Mouse (Mus musculus): Measurements from ENCODE around the gene Prdm2.

The Prdm2 gene

GRCm38 (mm10) chr4:143154571-143154970, 58.2 kb downstream of the Prdm2 start:
- no peak for DNase-seq (ENCODE audit: low spot score)

DNA sequence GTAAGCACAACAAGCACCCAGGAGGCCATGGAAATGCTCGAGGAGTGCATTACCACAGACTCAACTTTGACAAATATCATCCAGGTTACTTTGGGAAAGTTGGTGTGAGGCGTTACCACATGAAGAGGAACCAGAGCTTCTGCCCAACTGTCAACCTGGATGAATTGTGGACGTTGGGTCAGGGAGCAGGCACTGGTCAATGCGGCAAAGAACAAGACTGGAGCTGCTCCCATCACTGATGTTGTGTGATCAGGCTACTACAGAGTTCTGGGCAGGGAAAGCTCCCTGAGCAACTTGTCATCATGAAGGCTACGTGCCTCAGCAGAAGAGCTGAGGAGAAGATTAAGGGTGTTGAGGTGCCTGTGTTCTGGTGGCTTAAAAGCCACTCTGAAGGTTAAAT, 60.2 kb downstream of the Prdm2 start:
- DNase-seq (ENCODE audit: low spot score), result peak; percentile 31

DNA sequence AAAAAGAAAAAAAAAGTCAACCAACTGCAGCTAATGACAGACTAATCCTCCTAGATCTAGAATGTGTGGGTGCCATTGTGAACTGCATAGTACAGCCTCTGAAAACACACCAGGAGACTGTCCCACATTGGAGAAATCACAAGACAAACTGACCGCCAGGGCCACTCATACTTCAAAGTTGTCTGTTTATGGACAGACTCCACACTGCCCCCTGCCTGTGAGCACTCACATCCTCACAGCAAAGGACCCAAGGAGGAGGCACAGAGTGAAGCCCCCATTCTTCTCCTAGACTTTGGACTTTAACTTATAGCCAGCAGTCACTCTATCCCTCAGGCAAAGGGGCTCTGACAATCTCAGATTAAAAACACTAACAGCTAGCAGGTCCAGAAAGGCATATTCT, 61.5 kb downstream of the Prdm2 start:
- DNase-seq (ENCODE audit: low spot score), result peak; percentile 65

- no peak for DNase-seq (ENCODE audit: low spot score)
These were observed 65.1 kb downstream of the Prdm2 start for GRCm38 (mm10) chr4:143147666-143148065.

GRCm38 (mm10) chr4:143143615-143144014, 69.2 kb downstream of the Prdm2 start:
- DNase-seq (ENCODE audit: low spot score), result no peak

GRCm38 (mm10) chr4:143141645-143142259, 71.0 kb downstream of the Prdm2 start:
- DNase-seq (ENCODE audit: low spot score), result no peak

- no peak for DNase-seq (ENCODE audit: low spot score)
These were observed 71.9 kb downstream of the Prdm2 start for GRCm38 (mm10) chr4:143140940-143141339.

GRCm38 (mm10) chr4:143132433-143132832, 80.4 kb downstream of the Prdm2 start:
- DNase-seq (ENCODE audit: low spot score), result no peak

DNA sequence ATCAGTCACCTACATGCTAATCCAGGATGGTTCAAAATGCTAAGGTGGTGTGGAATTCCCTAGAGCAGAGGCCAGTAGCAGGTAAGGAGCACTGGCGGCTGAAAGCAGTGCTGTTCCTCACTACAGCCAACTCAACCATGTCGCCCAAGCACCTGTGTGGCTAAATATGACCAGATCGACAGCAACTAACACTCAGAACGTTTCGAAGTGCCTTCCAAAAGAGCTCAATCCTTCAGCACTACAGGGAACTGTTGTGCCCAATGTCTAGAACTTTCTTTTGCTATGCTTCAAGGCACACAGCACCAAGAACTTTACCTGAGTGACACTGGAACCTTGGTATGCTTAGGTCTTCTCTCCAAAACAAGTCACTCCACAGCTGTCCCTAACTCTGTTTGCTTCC, 82.4 kb downstream of the Prdm2 start:
- DNase-seq (ENCODE audit: low spot score), result no peak

DNA sequence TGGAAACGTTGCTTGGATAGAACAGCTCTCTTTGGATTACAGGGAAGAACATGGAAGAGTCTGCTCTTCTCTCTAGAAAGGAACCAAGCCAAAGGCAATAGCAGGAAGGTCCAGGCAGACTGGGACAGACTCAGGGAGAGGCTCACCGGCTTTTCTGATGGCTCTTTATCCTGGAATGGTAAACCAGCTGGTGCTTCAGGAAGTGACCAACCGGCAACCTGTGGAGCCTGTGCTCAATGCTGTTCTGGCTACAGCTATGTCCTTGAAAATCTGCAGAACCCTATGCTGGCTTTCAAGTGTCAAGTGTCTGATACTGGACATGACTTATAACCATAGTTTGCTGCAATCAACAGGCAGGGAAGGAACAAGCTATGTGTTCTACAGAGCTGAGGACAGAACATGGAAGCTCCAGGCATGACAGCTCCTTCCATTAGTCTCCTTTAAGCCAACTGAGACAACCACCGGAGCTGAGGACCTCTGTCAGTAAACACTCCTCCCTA, 83.5 kb downstream of the Prdm2 start:
- no peak for DNase-seq (ENCODE audit: low spot score)

DNA sequence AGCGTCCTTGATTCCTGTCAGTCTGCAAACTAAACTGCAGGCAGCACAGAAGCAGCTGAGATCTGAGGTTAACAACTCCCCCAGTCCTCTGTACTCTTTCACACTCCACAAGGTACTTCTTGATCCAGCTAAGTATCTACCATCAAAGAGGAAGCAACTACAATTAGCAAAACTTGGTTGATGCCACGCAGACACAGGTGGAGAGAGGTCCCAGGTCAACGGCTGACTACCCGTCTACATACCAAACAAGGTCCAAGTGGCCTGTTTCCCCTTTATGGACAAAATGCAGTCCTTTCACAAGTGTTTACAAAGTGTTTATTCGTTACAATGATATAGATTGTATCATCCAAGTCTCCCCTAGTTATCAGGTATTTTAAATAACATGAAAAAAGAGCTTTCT, 85.6 kb downstream of the Prdm2 start:
- no peak for DNase-seq (ENCODE audit: low spot score)

- no peak for DNase-seq (ENCODE audit: low spot score)
These were observed 86.3 kb downstream of the Prdm2 start for GRCm38 (mm10) chr4:143126476-143126875.

DNA sequence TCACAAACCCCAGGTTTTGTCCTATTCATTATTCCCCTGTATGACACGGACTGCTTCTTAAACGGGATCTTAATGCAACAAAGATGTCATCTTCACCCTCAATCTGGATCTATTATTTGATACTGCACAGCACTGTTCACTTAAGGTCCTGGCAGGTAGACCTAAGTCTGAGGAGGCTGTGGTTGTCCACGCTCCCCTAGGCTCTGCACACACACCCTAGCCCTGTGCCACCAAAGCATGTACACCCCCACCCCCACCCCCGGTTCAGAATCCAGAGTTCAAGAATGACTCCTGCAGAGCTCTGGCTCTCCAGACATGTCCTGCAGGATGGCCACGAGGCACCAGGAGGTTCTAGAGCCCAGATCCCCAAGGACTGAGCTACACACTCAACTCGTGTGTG, 87.5 kb downstream of the Prdm2 start:
- DNase-seq (ENCODE audit: low spot score), result no peak

DNA sequence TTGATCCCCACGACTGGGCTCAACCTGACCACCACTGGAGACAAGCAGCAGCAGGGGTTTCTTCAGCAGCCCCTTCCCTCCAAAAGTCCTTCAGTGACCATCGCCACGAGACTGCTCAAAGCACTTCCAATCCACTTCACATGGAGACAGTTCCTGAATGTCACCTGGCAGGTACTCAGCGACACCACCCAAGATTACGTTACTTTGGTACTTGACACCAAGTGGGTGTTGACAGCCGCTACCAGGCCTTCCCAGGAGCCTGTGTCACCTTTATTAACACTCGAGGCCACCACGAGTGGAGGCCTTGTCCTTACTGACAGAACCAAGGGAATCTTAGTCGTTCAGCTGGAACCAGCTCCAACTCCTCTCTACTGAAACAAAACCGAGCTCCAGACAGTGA, 89.8 kb downstream of the Prdm2 start:
- no peak for DNase-seq (ENCODE audit: low spot score)

GRCm38 (mm10) chr4:143121174-143121573, 91.6 kb downstream of the Prdm2 start:
- peak; percentile 26 for DNase-seq (ENCODE audit: low spot score)

GRCm38 (mm10) chr4:143120008-143120407, 92.8 kb downstream of the Prdm2 start:
- DNase-seq (ENCODE audit: low spot score), result no peak

DNA sequence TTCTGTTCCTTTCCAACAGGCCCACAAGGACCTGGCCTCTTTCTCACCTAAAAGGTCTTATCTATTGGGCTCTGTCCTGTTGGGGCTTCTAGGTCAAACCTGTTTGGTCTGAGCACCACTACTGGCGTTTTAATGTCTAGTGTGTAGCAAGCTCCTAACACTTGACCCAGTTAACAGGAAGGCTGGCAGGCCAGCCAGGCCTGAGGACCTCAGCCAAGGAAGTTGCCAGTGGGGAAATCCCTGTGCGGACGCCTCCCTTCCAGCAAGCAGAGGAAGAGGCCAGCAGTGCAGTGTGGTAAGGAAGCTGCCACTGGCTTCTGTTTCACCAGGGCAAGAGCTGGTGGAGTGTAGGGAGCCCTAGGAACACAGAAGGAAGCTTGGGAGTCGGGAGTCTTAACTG, 94.0 kb downstream of the Prdm2 start:
- DNase-seq (ENCODE audit: low spot score), result no peak

DNA sequence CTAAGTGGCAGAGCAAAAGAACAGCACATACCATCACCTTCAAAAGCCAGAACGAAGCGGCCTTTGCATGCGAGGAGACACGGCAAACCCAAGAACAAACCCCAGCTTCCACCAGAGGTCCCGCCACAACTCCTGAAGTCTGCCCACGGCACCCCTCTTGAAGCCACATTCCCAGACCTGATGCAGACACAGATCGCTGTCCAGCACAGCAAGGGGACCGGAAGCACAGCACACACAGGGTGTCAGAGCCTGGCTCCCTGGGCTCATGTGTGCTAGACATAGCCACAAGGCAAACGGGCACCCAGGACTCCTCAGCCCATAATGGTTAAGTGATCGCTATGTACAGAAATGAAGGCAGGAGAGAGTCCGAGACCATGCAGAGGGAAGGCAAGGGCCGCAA, 96.9 kb downstream of the Prdm2 start:
- no peak for DNase-seq (ENCODE audit: low spot score)

GRCm38 (mm10) chr4:143114232-143114979, 98.4 kb downstream of the Prdm2 start:
- no peak for DNase-seq (ENCODE audit: low spot score)

DNA sequence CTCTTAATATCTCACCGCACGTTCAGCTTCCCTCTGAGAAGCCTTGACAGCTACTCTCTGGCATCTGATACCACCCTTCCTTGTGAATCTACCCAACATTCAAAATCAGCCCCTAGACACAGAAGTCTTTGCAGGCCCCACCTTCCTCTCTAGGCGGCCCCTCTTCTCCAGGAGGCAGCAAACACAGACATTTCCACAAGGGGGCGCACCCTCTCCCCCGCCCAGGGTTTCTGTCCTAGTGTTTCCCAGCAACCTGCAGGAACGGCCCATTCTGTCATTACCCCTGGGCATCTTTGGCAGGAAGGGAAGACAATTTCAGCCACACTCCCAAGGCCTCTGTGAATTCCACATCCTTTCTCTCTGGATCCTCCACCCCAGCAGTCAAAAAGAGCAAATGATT, 99.8 kb downstream of the Prdm2 start:
- peak; percentile 86 for DNase-seq (ENCODE audit: low spot score)

GRCm38 (mm10) chr4:143112439-143112838, 100.4 kb downstream of the Prdm2 start:
- no peak for DNase-seq (ENCODE audit: low spot score)

- no peak for DNase-seq (ENCODE audit: low spot score)
These were observed 100.9 kb downstream of the Prdm2 start for GRCm38 (mm10) chr4:143111872-143112271.

GRCm38 (mm10) chr4:143108552-143108951, 104.2 kb downstream of the Prdm2 start:
- no peak for DNase-seq (ENCODE audit: low spot score)

- no peak for DNase-seq (ENCODE audit: low spot score)
These were observed 105.8 kb downstream of the Prdm2 start for GRCm38 (mm10) chr4:143106971-143107370.

Measured in testis, postnatal 10 days (tissue).